Mouse (Mus musculus): Measurements from ENCODE around the gene Togaram2. TPM values are rescaled to one million over a fixed set of nuclear protein-coding genes. Genes with fewer than 3 reads are reported as not detected.
A peak's percentile ranks its signal among the peaks of the same experiment; 100 is the strongest.

Togaram2 gene
- polyA plus RNA-seq, 1 experiment from 2014 or later: 0.22 TPM

GRCm38 (mm10) chr17:71660390-71660789 lies 12.7 kb upstream of the Togaram2 start:
- ATAC-seq: no peak
- no peak overlapping the region for H3K27ac ChIP-seq

GRCm38 (mm10) chr17:71662751-71663250 lies 10.3 kb upstream of the Togaram2 start:
- ATAC-seq: peak; percentile 92
- H3K4me2 ChIP-seq: peak overlapping the region; percentile 68
- H3K4me3 ChIP-seq: peak overlapping the region; percentile 33
- WGBS: 9% methylated on average over 21 of the region's 21 CpGs
- no peaks in the 10 kb centered on the region for H3K27me3 ChIP-seq
- 0 out of 2 replicates have a peak overlapping the region, but pooled peaks have one; percentile 26 for H3K9ac ChIP-seq
- H3K27ac ChIP-seq: no peak overlapping the region
- H3K4me1 ChIP-seq: no peaks in the 10 kb centered on the region
- H3K36me3 ChIP-seq (ENCODE audit: poor library complexity, severe bottlenecking): peaks cover 8% of the 10 kb centered on the region
- H3K9me3 ChIP-seq (replicated peaks): no peaks in the 10 kb centered on the region

More at GRCm38 (mm10) chr17:71660390-71660789, 12.7 kb upstream of the Togaram2 start:
- Histone ChIP-seq H3K27me3 (no peaks in the 10 kb centered on the region), H3K4me1 (no peaks in the 10 kb centered on the region), H3K36me3 (ENCODE audit: poor library complexity, severe bottlenecking) (peaks cover 25% of the 10 kb centered on the region), H3K9ac (no peak overlapping the region), H3K4me2 (no peak overlapping the region), H3K4me3 (no peak overlapping the region), H3K9me3 (replicated peaks) (no peaks in the 10 kb centered on the region)
- 29% methylated on average over 1 of the region's 1 CpGs for WGBS

- Histone ChIP-seq H3K4me1 (no peaks in the 10 kb centered on the region), H3K27ac (no peak overlapping the region), H3K36me3 (ENCODE audit: poor library complexity, severe bottlenecking) (peaks cover 6% of the 10 kb centered on the region), H3K4me3 (no peak overlapping the region), H3K9ac (no peak overlapping the region), H3K4me2 (no peak overlapping the region), H3K27me3 (no peaks in the 10 kb centered on the region), H3K9me3 (replicated peaks) (no peaks in the 10 kb centered on the region; the same call in 1 of the 2 replicates)
- 86% methylated on average over 6 of the region's 6 CpGs for WGBS
- ATAC-seq: no peak
Measured at GRCm38 (mm10) chr17:71663491-71663890, 9.6 kb upstream of the Togaram2 start.

- H3K4me2 ChIP-seq: no peak overlapping the region
- no peaks in the 10 kb centered on the region for H3K36me3 ChIP-seq (ENCODE audit: poor library complexity, severe bottlenecking)
- H3K9ac ChIP-seq: no peak overlapping the region
- no peak overlapping the region for H3K27ac ChIP-seq
- 75% methylated on average over 1 of the region's 1 CpGs for WGBS
- no peak overlapping the region for H3K4me3 ChIP-seq
- no peaks in the 10 kb centered on the region for H3K4me1 ChIP-seq
- H3K27me3 ChIP-seq: no peaks in the 10 kb centered on the region
- H3K9me3 ChIP-seq (replicated peaks): no peaks in the 10 kb centered on the region; the same call in 1 of the 2 replicates
- no peak for ATAC-seq
Measured at GRCm38 (mm10) chr17:71664172-71664571, 8.9 kb upstream of the Togaram2 start.

DNA sequence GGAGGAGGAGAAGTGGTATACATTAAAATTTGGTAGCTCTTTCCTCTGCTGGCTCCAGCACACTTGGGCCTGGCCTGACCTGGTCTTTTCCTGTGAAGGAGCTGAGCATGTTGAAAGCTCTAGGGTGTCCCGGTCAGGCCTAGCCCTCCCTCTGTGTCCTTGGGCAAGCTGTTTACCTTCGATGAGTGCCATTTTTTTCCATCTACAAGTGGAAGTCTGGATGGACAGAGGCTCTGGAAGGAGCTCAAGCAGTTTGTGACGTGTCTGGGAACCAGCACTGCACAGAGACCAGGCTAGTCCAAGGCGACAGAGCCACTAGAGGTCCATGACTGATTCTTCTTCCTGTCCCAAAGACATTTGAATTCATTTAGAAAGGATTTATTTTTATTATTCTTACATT lies 7.9 kb upstream of the Togaram2 start:
- H3K9me3 ChIP-seq (replicated peaks): no peaks in the 10 kb centered on the region; the same call in 1 of the 2 replicates
- H3K4me1 ChIP-seq: no peaks in the 10 kb centered on the region
- H3K36me3 ChIP-seq (ENCODE audit: poor library complexity, severe bottlenecking): no peaks in the 10 kb centered on the region
- 84% methylated on average over 4 of the region's 4 CpGs for WGBS
- no peaks in the 10 kb centered on the region for H3K27me3 ChIP-seq
- no peak overlapping the region for H3K4me2 ChIP-seq
- H3K27ac ChIP-seq: no peak overlapping the region
- no peak overlapping the region for H3K9ac ChIP-seq
- H3K4me3 ChIP-seq: no peak overlapping the region
- no peak for ATAC-seq

GRCm38 (mm10) chr17:71669511-71669910 lies 3.5 kb upstream of the Togaram2 start:
- no peak overlapping the region for H3K27ac ChIP-seq

DNA sequence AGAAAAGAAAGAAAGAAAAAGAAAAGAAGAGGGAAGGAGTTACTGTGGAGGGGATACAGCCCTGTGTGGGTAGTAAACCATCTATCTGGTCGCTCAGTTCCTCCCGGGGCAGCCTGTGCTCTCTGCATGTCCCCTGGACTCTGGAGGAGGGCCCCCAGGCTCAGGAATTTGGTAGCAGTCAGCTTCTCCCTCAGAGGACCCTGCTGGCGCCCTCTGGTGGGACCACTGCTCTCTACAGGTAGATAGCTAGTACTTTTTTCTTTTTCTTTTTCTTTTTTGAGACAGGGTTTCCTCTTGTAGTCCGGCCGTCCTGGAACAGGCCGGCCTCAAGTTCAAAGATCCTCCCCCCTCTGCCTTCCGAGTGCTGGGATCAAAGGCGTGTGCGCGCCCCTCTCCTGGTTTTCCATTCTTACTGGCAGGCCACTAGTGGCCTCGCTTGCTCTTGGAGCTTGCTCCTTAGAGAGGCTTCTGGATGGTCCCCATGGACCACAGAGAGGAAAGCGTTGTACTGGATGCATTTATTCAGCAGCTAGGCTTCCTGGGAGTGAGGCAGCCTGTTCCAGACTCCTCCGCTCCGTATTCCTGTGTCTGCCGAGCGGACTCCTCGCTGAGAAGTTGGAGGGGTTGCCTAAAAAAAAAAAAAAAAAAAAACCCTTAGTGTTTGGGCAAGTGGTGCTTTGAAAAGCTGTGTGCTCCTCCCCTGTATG lies 1.1 kb upstream of the Togaram2 start:
- WGBS: 49% methylated on average over 17 of the region's 17 CpGs
- no peak overlapping the region for H3K4me3 ChIP-seq
- H3K4me1 ChIP-seq: peaks cover 15% of the 10 kb centered on the region
- H3K9ac ChIP-seq: no peak overlapping the region
- no peaks in the 10 kb centered on the region for H3K36me3 ChIP-seq (ENCODE audit: poor library complexity, severe bottlenecking)
- no peak overlapping the region for H3K4me2 ChIP-seq
- no peak overlapping the region for H3K27ac ChIP-seq
- no peak for ATAC-seq
- H3K27me3 ChIP-seq: no peaks in the 10 kb centered on the region
- H3K9me3 ChIP-seq (replicated peaks): no peaks in the 10 kb centered on the region; the same call in 1 of the 2 replicates

More at GRCm38 (mm10) chr17:71669511-71669910, 3.5 kb upstream of the Togaram2 start:
- Histone ChIP-seq H3K36me3 (ENCODE audit: poor library complexity, severe bottlenecking) (no peaks in the 10 kb centered on the region), H3K9me3 (replicated peaks) (no peaks in the 10 kb centered on the region; the same call in 1 of the 2 replicates), H3K9ac (no peak overlapping the region), H3K27me3 (no peaks in the 10 kb centered on the region), H3K4me2 (no peak overlapping the region), H3K4me3 (no peak overlapping the region), H3K4me1 (peaks cover 15% of the 10 kb centered on the region)
- ATAC-seq: no peak
- 83% methylated on average over 5 of the region's 5 CpGs for WGBS

- Histone ChIP-seq H3K9ac (no peak overlapping the region), H3K27me3 (no peaks in the 10 kb centered on the region), H3K9me3 (replicated peaks) (no peaks in the 10 kb centered on the region), H3K27ac (no peak overlapping the region), H3K4me2 (no peak overlapping the region), H3K4me3 (no peak overlapping the region), H3K36me3 (ENCODE audit: poor library complexity, severe bottlenecking) (no peaks in the 10 kb centered on the region), H3K4me1 (peaks cover 15% of the 10 kb centered on the region)
- ATAC-seq: no peak
- 49% methylated on average over 9 of the region's 9 CpGs for WGBS
Measured at GRCm38 (mm10) chr17:71673936-71674335, 875 bp downstream of the Togaram2 start.

DNA sequence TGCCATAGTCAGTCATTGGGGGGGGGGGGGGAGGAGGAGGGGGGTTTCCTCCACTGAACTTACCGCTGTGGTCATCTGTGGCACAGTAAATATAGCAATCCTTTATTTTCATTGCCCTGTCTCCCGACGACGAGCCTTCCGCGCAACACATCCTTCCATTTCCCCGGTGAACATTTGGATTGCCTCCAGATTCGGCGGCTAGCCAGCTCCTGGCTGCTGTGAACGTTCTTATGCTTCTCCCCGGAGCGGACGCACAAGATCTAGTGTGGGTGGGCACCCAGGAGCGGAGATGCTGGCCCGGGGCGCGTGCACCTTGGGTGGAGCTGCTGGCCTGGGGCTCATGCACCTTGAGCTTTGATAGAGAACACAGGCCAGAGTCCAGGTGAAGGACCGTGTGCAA lies 1.8 kb downstream of the Togaram2 start:
- WGBS: 90% methylated on average over 18 of the region's 18 CpGs
- Histone ChIP-seq H3K4me3 (no peak overlapping the region), H3K4me2 (no peak overlapping the region)

GRCm38 (mm10) chr17:71681666-71682065 lies 8.6 kb downstream of the Togaram2 start:
- 83% methylated on average over 14 of the region's 14 CpGs for WGBS
- H3K4me2 ChIP-seq: no peak overlapping the region
- no peaks in the 10 kb centered on the region for H3K9me3 ChIP-seq (replicated peaks)
- H3K36me3 ChIP-seq (ENCODE audit: poor library complexity, severe bottlenecking): no peaks in the 10 kb centered on the region
- no peak overlapping the region for H3K27ac ChIP-seq
- no peak for ATAC-seq
- H3K4me1 ChIP-seq: peaks cover 7% of the 10 kb centered on the region
- H3K4me3 ChIP-seq: no peak overlapping the region
- H3K9ac ChIP-seq: no peak overlapping the region
- H3K27me3 ChIP-seq: no peaks in the 10 kb centered on the region

More for the DNA sequence above, 1.8 kb downstream of the Togaram2 start:
- H3K9ac ChIP-seq: no peak overlapping the region
- no peaks in the 10 kb centered on the region for H3K27me3 ChIP-seq
- peaks cover 15% of the 10 kb centered on the region for H3K4me1 ChIP-seq
- no peaks in the 10 kb centered on the region for H3K36me3 ChIP-seq (ENCODE audit: poor library complexity, severe bottlenecking)
- H3K9me3 ChIP-seq (replicated peaks): no peaks in the 10 kb centered on the region
- no peak overlapping the region for H3K27ac ChIP-seq
- ATAC-seq: no peak

- no peaks in the 10 kb centered on the region for H3K27me3 ChIP-seq
- WGBS: 93% methylated on average over 4 of the region's 4 CpGs
Measured at GRCm38 (mm10) chr17:71682379-71682778, 9.3 kb downstream of the Togaram2 start.

GRCm38 (mm10) chr17:71683281-71683680 lies 10.2 kb downstream of the Togaram2 start:
- Histone ChIP-seq H3K9me3 (replicated peaks) (no peaks in the 10 kb centered on the region), H3K4me1 (peaks cover 7% of the 10 kb centered on the region), H3K4me3 (no peak overlapping the region), H3K27ac (no peak overlapping the region), H3K36me3 (ENCODE audit: poor library complexity, severe bottlenecking) (no peaks in the 10 kb centered on the region), H3K9ac (no peak overlapping the region), H3K4me2 (no peak overlapping the region), H3K27me3 (no peaks in the 10 kb centered on the region)
- 88% methylated on average over 6 of the region's 6 CpGs for WGBS
- ATAC-seq: no peak

More at GRCm38 (mm10) chr17:71682379-71682778, 9.3 kb downstream of the Togaram2 start:
- Histone ChIP-seq H3K4me3 (no peak overlapping the region), H3K36me3 (ENCODE audit: poor library complexity, severe bottlenecking) (no peaks in the 10 kb centered on the region), H3K9me3 (replicated peaks) (no peaks in the 10 kb centered on the region), H3K9ac (no peak overlapping the region), H3K4me2 (no peak overlapping the region), H3K27ac (no peak overlapping the region), H3K4me1 (peaks cover 7% of the 10 kb centered on the region)
- ATAC-seq: no peak

Data from forebrain, embryonic 13.5 days (tissue).